Mouse (Mus musculus): ENCODE measurements around the gene Cyp2j7.
"Not testable (repeated sequence)": the region's sequence is repeated elsewhere in the genome, so short reads cannot be mapped to it uniquely, and the experiment has no call there.

Gene Cyp2j7

GRCm38 (mm10) chr4:96236559-96236958, at the start of gene Cyp2j7:
Gene Cyp2j7 (minus strand): TSS chr4:96236659.
- in situ Hi-C loops (cut with MboI; ENCODE audit: low pct_unique_long_range_greater_than_20kb in 1 of 2, low sequenced_read_pairs in 2 of 2, unreplicated experiment in 1 of 2), result no loop called here

GRCm38 (mm10) chr4:96276896-96277295, 40.4 kb upstream of the Cyp2j7 start:
- in situ Hi-C loops (cut with MboI; ENCODE audit: low pct_unique_long_range_greater_than_20kb in 1 of 2, low sequenced_read_pairs in 2 of 2, unreplicated experiment in 1 of 2), result loop anchor here in 1 of 2 experiments (10.0 kb wide), 1 partner anchor 408 kb away; no protein-coding TSS in a partner anchor

GRCm38 (mm10) chr4:96273907-96274306, 37.4 kb upstream of the Cyp2j7 start:
- in situ Hi-C loops (cut with MboI; ENCODE audit: low pct_unique_long_range_greater_than_20kb in 1 of 2, low sequenced_read_pairs in 2 of 2, unreplicated experiment in 1 of 2), result loop anchor here in 1 of 2 experiments (10.0 kb wide), 1 partner anchor 411 kb away; no protein-coding TSS in a partner anchor

- in situ Hi-C loops (cut with MboI; ENCODE audit: low pct_unique_long_range_greater_than_20kb in 1 of 2, low sequenced_read_pairs in 2 of 2, unreplicated experiment in 1 of 2), result no loop called here
These were observed 39.8 kb downstream of the Cyp2j7 start for GRCm38 (mm10) chr4:96196701-96197100.

DNA sequence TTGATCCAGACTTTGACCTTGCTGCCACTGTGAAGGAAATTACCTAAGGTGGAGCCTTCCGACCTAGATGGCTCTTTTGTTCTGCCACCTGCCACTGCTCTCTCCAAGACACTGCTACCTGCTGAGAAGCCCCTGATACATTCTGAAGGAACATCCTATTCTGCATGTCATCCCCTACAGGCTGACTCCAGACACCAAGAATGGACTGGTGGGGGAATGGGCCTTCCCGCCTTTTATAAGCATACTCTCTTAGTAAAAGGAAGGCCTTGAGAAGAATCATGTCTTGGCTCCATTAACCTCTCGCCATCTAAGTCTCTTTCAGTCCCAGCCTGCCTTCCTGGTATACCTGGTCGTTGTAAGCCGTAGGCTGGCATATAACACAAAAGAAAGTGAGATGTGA, 47.1 kb downstream of the Cyp2j7 start:
- in situ Hi-C loops (cut with MboI; ENCODE audit: low pct_unique_long_range_greater_than_20kb in 1 of 2, low sequenced_read_pairs in 2 of 2, unreplicated experiment in 1 of 2), result not testable (repeated sequence)

- in situ Hi-C loops (cut with MboI; ENCODE audit: low pct_unique_long_range_greater_than_20kb in 1 of 2, low sequenced_read_pairs in 2 of 2, unreplicated experiment in 1 of 2), result not testable (repeated sequence)
These were observed 47.8 kb downstream of the Cyp2j7 start for GRCm38 (mm10) chr4:96188671-96189070.

GRCm38 (mm10) chr4:96188146-96188545, 48.3 kb downstream of the Cyp2j7 start:
- in situ Hi-C loops (cut with MboI; ENCODE audit: low pct_unique_long_range_greater_than_20kb in 1 of 2, low sequenced_read_pairs in 2 of 2, unreplicated experiment in 1 of 2), result not testable (repeated sequence)

DNA sequence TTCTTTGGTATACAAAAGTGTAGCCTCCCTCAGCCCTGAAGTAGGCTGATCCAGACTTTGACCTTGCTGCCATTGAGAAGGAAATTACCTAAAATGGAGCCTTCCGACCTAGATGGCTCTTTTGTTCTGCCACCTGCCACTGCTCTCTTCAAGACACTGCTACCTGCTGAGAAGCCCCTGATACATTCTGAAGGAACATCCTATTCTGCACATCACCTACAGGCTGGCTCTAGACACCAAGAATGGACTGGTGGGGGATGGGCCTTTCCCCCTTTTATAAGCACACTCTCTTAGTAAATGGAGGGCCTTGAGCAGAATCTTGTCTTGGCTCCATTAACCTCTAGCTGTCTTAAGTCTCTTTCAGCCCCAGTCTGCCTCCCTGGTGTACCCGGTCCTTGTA, 51.7 kb downstream of the Cyp2j7 start:
- in situ Hi-C loops (cut with MboI; ENCODE audit: low pct_unique_long_range_greater_than_20kb in 1 of 2, low sequenced_read_pairs in 2 of 2, unreplicated experiment in 1 of 2), result not testable (repeated sequence)

GRCm38 (mm10) chr4:96162839-96163238, 73.6 kb downstream of the Cyp2j7 start:
- in situ Hi-C loops (cut with MboI; ENCODE audit: low pct_unique_long_range_greater_than_20kb in 1 of 2, low sequenced_read_pairs in 2 of 2, unreplicated experiment in 1 of 2), result no loop called here

- in situ Hi-C loops (cut with MboI; ENCODE audit: low pct_unique_long_range_greater_than_20kb in 1 of 2, low sequenced_read_pairs in 2 of 2, unreplicated experiment in 1 of 2), result no loop called here
These were observed 74.9 kb downstream of the Cyp2j7 start for GRCm38 (mm10) chr4:96161575-96161974.

All from mouse embryonic stem cell (cell line).